Mouse (Mus musculus) cerebellum, postnatal 4 days (tissue): ENCODE data around the gene Amot.

Experiments
- DNase-seq, 2 experiments: peaks; one replicate each; pipeline ENCODE4 v3.0.0; 2022; ENCODE audit warnings: low spot score in 2 of 2, mixed read lengths in 1 of 2

Amot gene

DNA sequence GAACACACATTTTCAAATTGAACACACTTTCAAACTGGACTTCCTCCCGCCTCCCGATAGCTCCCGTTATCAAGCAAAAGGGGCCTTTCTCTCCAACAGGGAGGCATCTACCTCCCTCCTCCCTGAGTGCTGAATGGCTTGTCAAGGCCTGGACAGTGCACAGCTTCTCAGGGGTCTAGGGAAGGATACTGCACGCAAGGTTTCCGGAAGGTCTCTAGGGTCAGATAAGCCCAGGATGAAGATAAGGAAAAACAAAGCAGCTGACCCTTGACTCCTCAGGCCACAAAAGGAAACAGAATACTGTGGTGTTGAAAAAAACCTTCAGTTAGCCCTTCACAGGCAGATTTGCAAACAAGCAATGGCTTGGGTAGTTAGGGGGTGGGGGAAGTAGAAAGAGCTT lies 22.6 kb downstream of the Amot start:
- no peak for DNase-seq

DNA sequence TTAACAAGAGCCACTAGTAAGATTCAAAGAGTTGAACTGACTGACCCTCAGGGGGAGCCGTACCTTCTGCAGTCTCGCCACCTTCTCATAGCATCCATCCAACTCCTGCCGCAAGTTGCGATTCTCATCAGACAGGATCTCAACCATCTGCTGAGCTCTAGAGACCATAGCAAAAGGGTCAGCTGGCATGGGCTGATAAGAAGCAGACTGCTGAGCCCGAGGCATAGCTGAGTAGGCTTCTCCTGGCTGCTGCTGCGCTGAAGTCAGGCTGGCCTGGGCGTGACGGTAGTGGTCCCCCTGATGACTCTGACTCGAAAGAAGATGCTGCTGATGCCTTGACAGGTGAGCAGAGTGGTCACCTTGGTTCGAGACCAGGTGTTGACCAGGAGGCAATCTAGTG lies 25.0 kb downstream of the Amot start:
- DNase-seq, result no peak

DNA sequence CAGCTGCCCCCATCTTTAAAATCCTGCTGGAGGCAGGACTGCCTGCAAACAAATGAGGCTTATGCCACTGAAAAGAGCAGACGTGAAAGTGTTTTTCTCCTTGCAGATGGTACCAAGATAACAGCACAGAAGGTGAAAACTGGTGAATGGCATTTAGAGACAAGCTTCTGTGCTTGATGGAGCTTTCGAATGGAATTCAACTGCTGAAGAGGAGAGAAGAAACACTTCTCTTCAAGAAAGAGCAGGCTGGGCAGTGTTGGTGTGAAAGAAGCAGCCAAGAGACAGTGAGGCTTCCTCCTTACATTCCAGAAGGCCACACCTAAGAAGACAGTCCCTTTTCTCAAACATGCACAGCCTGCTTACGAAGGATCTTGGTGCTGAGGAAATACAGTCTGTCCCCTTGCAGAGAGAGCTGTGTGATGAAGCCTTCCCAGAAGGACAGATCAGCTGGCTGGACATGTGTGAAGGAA lies 27.2 kb downstream of the Amot start:
- DNase-seq, result no peak

DNA sequence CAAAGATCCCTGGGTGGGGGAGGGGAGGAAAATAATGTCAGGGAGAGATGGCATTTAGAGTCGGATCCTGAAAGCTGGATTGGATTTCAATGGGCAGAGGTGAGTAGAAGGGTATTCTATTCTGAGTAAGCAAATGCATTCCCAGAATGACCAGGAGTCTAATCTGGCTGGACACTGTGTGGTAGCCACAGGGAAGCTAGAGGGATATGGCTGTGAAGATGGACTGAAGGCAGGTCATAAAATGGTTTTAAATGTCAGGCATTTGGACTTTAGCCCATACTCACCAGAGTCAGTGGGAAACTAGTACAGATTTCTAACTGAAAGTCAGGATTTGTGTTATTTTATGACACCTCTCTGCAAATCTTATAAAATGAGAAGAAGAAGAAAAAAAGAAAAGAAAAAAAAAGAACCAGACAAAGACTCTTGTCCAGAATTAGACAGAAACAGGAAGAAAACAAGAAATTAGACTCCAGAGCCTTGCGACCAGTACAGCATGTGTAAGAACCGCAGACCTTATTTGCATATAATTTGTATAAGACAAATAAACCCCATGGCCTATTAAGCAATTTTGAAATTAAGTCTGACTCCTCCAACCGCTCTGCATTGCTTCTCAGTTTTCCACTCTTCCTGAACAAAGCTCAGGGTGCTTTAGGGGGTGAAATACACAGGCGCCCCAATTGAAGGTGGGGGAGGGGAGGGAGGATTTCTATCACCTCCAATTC lies 27.8 kb downstream of the Amot start:
- no peak for DNase-seq

DNA sequence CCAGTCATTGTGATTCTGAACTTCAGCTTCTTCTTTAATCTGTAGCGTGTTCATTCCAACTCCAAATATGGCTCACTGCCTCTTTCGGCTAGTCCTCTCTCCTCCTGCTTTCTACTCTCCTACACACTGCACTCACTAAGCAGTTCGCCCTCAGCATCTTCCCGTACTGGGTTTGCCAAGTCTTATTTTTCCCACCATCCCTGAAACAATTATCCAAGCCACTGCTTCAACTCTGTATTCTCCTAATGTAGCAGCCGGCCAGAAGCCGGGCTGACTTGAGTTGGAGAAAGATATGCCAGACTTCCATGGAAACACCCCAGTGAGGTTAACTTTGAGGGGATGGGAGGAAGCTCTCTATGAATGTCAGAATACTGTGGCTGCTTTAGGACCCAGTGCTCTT lies 36.7 kb downstream of the Amot start:
- DNase-seq, result no peak

DNA sequence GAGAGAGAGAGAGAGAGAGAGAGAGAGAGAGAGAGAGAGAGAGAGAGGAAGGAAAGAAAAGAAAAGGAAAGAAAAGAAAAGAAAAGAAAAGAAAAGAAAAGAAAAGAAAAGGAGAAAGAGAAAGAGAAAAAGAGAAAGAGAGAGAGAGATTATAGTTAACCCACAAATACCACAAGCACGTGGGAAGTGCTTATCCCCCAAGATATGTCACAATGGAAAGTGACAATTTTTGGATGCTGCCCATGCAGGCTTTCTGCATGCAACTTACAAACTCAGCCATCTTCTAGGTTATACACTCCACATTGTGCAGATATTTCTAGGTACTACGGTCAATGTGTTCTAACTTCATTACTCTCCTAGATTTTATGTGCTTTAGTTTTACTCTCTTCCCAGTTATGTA lies 41.5 kb downstream of the Amot start:
- DNase-seq, result no peak

DNA sequence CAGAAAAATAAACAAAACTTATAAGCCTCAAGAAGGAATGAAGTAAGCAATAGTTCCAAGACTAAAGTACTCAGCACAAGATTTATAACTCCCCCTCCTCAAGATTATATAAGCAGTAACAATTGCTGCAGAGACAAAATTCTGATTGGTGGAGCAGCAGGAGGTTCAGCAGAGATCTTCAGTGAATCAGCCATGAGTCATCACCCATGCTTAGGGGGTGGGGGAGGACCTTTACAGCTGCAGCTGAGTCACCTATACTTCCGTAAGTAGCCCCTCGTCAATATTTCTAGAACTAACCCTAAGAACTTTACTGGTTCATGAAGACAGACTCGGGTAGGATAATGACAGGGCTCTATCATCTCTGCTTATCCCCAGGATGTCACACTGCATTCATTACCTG lies 43.6 kb downstream of the Amot start:
- DNase-seq, result no peak

DNA sequence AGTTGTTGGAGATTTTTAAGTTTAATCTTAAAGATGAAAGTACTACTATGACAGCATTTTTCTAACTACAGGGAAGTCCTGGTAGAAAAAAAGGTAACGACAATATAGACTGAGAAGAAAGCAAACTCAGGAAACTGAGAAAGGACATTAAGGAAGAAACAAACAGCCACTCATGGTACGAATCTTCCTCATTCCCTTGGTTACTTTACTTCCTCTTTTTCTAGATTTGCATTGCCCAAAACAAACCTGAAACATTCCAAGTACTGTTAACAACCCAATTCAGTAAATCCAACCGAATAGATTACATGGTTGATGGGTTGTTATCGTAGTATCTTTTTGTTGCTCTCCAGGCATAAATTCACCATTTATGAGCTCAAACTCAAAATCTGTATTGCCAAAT lies 48.7 kb downstream of the Amot start:
- DNase-seq, result no peak

DNA sequence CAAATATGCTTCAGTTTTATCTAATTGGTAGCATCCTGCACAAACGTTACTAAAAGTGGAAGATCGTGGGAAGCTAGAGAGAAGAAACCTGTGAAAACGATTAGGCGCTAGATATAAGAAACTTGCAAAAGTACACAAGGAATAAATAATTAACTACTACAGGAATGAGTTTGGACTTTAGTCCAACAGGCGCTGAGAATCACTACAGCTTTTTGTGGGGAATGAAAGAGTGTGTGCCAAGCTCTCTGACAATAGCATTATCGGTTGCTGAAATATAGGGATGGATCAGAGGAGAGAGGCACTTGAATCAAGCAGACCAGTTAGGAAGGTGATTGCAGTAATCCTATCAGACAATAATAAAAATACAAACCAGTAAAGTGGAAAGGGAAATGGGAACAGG lies 49.4 kb downstream of the Amot start:
- DNase-seq, result no peak

DNA sequence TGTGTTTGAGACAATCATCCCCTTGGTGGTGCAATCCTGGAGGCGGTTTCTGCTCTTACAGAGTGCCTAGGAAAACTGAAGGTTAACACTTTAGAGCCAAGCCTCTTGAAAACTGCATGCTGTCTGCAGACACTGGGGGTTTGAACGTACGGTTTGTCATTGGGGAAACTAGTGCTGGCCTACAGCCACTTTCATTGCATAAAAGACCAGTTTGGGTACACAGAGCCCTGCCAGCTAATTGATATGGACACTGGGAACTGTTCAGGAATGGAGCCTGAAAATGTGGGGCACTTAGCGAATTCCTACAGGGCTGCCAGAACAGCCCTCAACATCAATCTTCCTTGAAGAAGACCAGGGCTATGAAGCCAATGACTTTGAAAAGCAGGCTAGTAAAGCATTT lies 50.2 kb downstream of the Amot start:
- DNase-seq, result no peak

DNA sequence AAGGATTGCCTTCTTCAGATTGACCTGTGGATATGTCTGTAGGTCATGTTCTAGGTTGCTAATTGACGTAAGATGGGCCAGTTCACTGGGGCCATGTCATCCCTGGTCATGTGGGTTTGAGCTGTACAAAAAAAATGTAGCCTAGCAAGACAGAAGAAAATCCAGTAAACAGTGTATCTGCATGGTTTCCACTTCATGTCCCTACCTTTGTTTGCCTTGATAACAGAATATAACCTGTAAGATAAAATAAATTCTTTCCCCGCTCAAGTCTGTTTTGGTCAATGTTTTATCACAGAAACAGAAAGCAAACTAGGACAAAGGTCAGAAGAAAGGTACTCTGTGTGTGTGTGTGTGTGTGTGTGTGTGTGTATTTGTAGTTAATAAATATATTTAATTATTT lies 63.5 kb downstream of the Amot start:
- DNase-seq, result no peak

DNA sequence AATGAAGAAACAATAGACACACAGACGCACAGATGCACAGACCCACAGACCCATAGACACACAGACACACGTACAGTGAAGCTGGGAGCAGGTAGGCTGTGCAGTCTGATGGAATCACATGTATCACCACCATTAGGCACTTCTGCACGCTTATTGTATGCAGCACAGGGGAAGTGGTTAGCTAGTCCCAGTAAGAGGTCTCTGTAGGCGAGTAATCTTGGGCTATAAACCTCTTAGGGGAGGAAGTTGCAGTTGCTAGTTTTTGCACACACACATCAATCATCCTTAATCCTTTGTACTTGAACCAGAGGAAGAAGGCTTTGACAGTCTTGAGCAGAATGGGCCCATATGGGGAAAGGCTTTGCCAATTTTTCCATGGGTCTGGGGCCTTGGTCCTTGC lies 71.3 kb downstream of the Amot start:
- DNase-seq, result no peak

DNA sequence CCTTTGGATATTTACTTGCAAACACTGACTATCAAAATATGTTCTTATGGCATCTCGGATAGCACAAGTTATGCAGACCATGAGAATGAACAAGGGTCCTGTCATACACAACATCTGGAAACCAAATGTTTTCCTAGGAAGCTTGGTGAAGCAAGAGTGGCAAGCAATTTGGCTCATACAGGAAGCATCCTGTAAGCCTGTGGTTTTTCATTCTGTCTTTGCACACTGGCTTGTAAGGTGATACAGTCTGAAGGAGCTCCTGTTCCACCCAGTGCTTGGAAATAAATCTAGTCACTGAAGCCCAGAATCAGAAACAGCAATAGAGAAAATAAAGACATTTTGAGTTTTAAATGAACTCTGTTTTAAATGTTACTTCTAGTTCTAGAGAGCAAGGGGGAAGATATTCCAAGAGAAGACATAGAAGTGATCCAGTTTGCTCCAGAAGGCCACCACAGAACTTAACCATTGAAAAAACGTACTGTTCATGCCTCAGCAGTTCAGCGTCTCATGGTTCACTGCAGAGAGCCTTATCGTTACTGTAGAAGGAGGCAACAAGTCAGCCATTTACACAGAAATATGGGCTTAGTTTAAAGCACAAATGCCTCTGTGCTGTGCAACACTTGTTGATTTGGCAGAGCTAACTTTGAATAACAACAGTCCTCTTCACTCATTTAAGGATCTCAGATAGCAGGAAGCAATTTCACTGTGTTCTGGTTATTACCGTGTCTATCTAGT lies 74.0 kb downstream of the Amot start:
- DNase-seq, result no peak

DNA sequence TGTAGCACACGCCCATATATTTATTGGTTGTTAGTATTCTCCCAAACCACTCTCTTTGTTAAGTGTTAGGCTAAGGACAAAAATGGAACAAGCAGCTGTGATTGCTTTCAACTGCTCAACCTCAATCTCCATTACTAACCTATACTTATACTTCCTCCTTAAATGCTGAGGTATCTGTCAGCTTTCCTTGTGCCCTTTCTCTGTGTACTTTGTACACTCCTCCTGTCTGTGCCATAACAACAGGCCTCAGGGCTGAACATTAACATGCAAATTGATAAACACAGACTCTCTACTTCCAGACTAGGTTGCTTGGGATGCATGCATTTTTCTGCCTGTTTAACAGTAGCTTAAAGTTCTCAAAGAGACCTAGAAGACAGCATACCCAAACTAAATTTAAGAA lies 76.2 kb downstream of the Amot start:
- DNase-seq, result no peak

DNA sequence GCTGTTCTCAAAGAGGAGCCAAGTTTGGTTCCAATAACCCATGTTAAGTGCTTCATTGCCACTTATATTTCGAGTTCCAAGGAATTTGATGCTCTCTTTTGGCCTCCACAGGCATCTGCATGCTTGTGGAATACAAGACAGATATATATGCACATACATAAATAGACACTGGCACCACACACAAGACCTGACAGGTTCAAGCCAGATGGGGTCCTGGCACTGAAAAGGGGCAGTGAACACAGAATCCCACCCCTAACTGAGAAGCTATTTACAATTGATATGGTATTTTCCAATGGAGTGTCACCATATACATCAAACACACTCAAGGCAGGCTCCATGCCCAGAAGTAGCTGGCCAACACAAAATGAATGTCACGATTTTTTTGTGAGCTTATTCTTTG lies 81.0 kb downstream of the Amot start:
- no peak for DNase-seq

DNA sequence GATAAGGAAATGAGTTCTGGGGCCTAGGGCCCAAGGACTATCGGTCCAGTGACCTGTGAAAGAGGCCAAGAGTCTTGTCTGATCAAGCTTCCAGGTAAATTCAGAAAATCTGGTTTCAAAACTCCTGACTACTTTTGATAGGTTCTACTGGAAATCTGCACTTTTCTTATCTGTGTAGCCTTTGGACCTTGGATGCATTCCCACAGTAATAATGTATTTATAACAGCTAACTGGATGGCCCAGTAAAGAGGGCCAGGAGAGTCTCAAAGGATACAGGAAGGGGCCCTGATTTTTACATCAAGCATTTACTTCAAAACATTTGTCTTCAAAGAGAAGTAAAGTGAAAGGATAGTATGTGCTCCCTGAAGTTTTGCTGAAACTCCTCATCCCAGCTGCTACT lies 90.7 kb downstream of the Amot start:
- no peak for DNase-seq

DNA sequence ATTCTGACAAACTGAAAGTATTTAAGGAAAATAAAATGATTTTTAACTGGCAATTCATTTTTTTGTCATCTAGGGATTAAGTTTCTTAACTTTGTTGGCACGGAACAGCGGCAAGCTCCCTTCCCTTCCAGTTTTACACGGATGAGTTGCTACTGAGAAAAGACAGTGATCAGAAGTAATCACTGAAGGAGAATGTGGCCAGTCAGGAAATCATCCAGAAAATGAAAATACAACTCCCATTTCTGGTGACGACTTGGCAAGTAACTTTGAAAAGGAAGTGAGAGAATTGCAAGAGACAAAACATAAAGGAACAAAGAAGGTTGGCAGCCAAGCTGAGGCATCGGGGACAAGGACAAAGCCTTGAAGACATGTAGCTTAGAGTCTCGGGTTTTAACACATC lies 93.6 kb downstream of the Amot start:
- DNase-seq, result no peak

DNA sequence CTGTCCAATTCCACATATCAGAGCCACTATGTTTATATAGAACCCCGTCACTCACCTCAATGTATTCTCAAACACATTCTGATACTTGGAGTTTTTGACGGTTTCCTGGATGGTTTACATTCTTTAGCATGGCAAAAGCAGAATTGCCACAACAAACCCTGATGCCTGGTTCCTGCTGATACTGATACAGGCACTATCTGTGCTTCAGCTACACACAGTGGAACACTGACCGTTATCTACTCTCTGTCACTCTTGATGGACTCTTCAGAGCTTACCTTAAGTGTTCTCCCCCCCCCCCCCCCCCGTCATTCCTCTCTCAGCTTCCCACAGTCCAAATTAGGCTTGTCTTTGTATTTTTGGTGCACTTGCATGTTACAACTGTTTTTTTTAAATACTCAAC lies 98.9 kb downstream of the Amot start:
- no peak for DNase-seq

DNA sequence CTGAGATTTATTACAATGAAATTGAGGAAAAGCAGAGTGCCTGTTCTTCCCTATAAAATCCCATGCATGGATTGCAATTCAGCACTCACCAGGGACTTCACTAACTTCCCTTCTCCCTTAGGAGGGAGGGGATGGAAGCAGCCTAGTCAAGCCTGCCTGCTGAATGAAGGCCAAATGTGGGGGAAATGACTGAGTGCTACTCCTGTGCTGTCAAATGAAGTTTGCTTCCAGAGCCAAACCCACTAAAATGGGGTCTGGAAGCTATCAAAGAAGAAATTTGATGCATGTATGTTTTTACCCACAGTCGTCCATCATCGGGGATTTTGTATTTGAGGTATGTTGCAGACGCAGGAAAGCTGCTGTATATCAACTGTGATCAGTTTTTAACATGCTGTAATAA lies 103.1 kb downstream of the Amot start:
- no peak for DNase-seq

DNA sequence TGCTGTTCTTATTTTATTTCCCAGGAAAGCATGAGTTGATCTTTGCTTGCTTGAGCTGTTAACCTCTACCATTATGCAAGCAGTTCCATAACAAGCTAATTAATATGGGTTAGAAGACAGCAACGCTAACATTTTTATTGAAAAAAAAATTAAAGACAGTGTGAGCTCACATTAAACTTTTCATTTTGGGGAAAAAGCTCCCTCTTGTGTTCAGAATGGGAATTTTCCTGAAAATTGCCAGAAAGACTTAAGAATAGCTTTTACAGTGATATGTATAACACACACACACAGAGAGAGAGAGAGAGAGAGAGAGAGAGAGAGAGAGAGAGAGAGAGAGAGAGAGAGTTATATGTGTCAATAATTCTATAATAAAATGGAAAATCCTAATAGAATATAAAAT lies 105.7 kb downstream of the Amot start:
- no peak for DNase-seq
